Comparison of ENCODE assay signal across 18 mouse cellular contexts in the genomic region with DNA sequence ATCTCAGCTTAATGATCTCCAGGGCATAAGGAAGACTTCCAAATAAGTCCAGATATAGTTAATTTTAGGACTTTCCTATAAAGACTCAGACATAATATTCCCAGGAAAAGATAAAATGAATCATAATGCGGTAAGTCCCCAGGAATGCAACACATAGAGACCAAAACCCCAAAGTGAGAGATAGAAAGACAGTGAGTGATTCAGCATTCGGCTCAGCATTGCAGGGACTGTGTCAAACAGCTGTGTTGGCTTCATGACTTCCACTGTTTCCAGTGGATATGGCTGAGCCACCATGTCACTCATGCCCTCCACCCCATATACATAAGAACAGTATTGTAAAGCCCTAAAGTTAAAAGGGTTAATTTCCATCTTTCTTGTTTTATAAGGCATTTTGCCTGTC.
"Had no signal": no experiment of that assay in that cellular context is flagged by ENCODE, and none has a peak within 500 bp of the region (broad histone marks: within the 10 kb centered on the region; RNA-seq: fewer than 3 reads in every experiment).

No protein-coding gene starts in this region.

- H3K27ac ChIP-seq: kidney, postnatal 0 days; left cerebral cortex, adult 2 months; liver, embryonic 13.5 days; neural tube, embryonic 12.5 days; neural tube, embryonic 15.5 days; stomach, embryonic 15.5 days had no signal

- H3K27me3 ChIP-seq: liver, embryonic 13.5 days; neural tube, embryonic 12.5 days; neural tube, embryonic 15.5 days; stomach, embryonic 15.5 days had no signal

- H3K4me3 ChIP-seq: left cerebral cortex, adult 2 months; liver, embryonic 13.5 days; neural tube, embryonic 12.5 days; neural tube, embryonic 15.5 days; stomach, embryonic 15.5 days had no signal

- H3K4me1 ChIP-seq: liver, embryonic 13.5 days; neural tube, embryonic 12.5 days; neural tube, embryonic 15.5 days; stomach, embryonic 15.5 days had no signal

- DNase-seq: kidney, adult 9 months; kidney, postnatal 25 days; layer of hippocampus, postnatal 36 days; liver, embryonic 13.5 days; lung, adult 2 months; lung, postnatal 14 days; lung, postnatal 4 days; midbrain, embryonic 14.5 days; retina, postnatal 1 day; right cerebral cortex, postnatal 25 days; spleen, adult 18-20 months; thymus, postnatal 25 days had no signal

- H3K36me3 ChIP-seq: liver, embryonic 13.5 days; neural tube, embryonic 12.5 days; neural tube, embryonic 15.5 days; stomach, embryonic 15.5 days had no signal

- H3K9ac ChIP-seq: liver, embryonic 13.5 days; neural tube, embryonic 12.5 days; neural tube, embryonic 15.5 days; stomach, embryonic 15.5 days had no signal

- H3K9me3 ChIP-seq: liver, embryonic 13.5 days; neural tube, embryonic 12.5 days; neural tube, embryonic 15.5 days; stomach, embryonic 15.5 days had no signal

- H3K4me2 ChIP-seq: liver, embryonic 13.5 days; midbrain, embryonic 11.5 days; neural tube, embryonic 12.5 days; neural tube, embryonic 15.5 days; stomach, embryonic 15.5 days had no signal
